Mouse (Mus musculus) testis, adult 2 months (tissue): ENCODE data around the gene Chmp4b.
A peak's percentile ranks its signal among the peaks of the same experiment; 100 is the strongest.

Experiments
- CTCF ChIP-seq: fragments of 200-500 bp; IDR thresholded peaks from 2 replicates; pipeline ENCODE4 v1.5.1; 2012; ENCODE audit warnings: low read depth, mild to moderate bottlenecking, inconsistent platforms, low read length, moderate library complexity; ENCODE audit not compliant: control insufficient read depth, insufficient read depth, insufficient replicate concordance
- POLR2A ChIP-seq: fragments of 200-500 bp; IDR thresholded peaks from 2 replicates; pipeline ENCODE4 v1.6.1; 2012; ENCODE audit warnings: low read depth, mild to moderate bottlenecking, inconsistent platforms, low read length, moderate library complexity; ENCODE audit not compliant: control insufficient read depth

DNA sequence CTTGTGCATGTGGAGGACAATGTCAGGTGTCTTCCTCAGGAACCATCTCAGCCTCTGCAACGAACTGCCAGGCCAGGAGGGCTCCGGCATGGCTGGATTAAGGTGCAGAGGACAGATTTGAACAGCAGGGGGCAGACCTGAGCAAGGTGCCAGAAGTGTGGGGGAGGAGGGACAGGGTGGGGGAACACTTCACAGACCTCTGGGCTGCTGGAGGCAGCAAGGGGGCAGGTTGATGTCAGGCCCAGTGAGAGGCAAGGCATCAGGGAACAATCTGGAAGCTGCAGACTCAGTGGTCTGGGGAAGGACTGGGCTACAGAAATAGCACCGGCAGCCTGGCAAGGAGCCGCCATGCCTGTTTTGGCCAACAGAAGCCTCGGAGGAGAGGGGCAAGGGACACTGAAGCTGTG, 60.8 kb downstream of the Chmp4b start:
- TF ChIP-seq CTCF: peak; percentile 88
- TF ChIP-seq POLR2A: no peak
